Mouse (Mus musculus) liver, embryonic 11.5 days (tissue): Measurements from ENCODE around the gene Nkapl. TPM values are rescaled to one million over a fixed set of nuclear protein-coding genes. Genes with fewer than 3 reads are reported as not detected.

Experiments used
- ATAC-seq: fragments of 200-750 bp; cut with Nextera tagmentation; replicated peaks from 2 replicates; pipeline ENCODE4 v1.8.0; 2017; ENCODE audit warnings: moderate number of reproducible peaks, mild to moderate bottlenecking, moderate TSS enrichment, moderate library complexity; ENCODE audit not compliant: low FRiP score
- DNase-seq: peaks from one replicate; pipeline ENCODE4 v3.0.0-alpha.2; 2017; ENCODE audit warnings: low spot score
- H3K27ac ChIP-seq: fragments of 300-500 bp; sonication (generic); 2 replicates; pipeline ENCODE4 v1.5.1; 2014; ENCODE audit warnings: mild to moderate bottlenecking, low read depth, low read length, control low read depth
- H3K27me3 ChIP-seq: fragments of 300-500 bp; sonication (generic); replicated peaks from 2 replicates; pipeline ENCODE4 v1.6.1; 2014; ENCODE audit warnings: low read length, mixed read lengths; ENCODE audit not compliant: control insufficient read depth, insufficient read depth
- H3K36me3 ChIP-seq: fragments of 300-500 bp; sonication (generic); 2 replicates; pipeline ENCODE4 v1.6.1; 2014; ENCODE audit warnings: mild to moderate bottlenecking, low read length, moderate library complexity, mixed read lengths; ENCODE audit not compliant: control insufficient read depth, insufficient read depth
- H3K4me1 ChIP-seq: fragments of 300-500 bp; sonication (generic); replicated peaks from 2 replicates; pipeline ENCODE4 v1.6.1; 2014; ENCODE audit warnings: low read length, mixed read lengths; ENCODE audit not compliant: control insufficient read depth, insufficient read depth
- H3K4me2 ChIP-seq: fragments of 300-500 bp; sonication (generic); 2 replicates; pipeline ENCODE4 v1.6.1; 2014; ENCODE audit warnings: mild to moderate bottlenecking, control low read depth, moderate library complexity
- H3K4me3 ChIP-seq: fragments of 300-500 bp; sonication (generic); 2 replicates; pipeline ENCODE4 v1.5.1; 2014; ENCODE audit warnings: low read depth, low read length, control low read depth
- H3K9ac ChIP-seq: fragments of 300-500 bp; sonication (generic); 2 replicates; pipeline ENCODE4 v1.6.1; 2014; ENCODE audit warnings: low read depth, low read length, control low read depth
- H3K9me3 ChIP-seq: fragments of 300-500 bp; sonication (generic); 2 replicates; pipeline ENCODE4 v1.6.1; 2016; ENCODE audit warnings: low read length, inconsistent platforms, mixed read lengths; ENCODE audit not compliant: control insufficient read depth
- WGBS: fragments of 180-500 bp; shearing (Covaris S2); extraction: QIAGEN DNeasy Blood & Tissue Kit; methylation state at CpG from one replicate; pipeline ENCODE4 v1.1.7; 2014; 5-methylcytosine and 5-hydroxymethylcytosine counted together
- polyA plus RNA-seq: library from polyadenylated mRNA; unstranded; fragments of >200 nt; fragmentation: Nextera tagmentation; extraction: Ambion mirVana; gene quantifications from 2 replicates; pipeline ENCODE4 v1.2.1, GENCODE M21; 2014

Nkapl gene
- polyA plus RNA-seq, 1 experiment from 2014 or later = 1.1 TPM

- 0 out of 2 replicates have a peak, but pooled peaks cover 3% of the 10 kb centered on the region for H3K4me1 ChIP-seq
- no peak overlapping the region for H3K9ac ChIP-seq
- no peaks in the 10 kb centered on the region for H3K9me3 ChIP-seq
- H3K27me3 ChIP-seq = no peaks in the 10 kb centered on the region
- H3K27ac ChIP-seq = no peak overlapping the region
- no peak overlapping the region for H3K4me3 ChIP-seq
- WGBS = 74% methylated on average over 16 of the region's 16 CpGs
- H3K36me3 ChIP-seq = peaks cover 11% of the 10 kb centered on the region
- no peak overlapping the region for H3K4me2 ChIP-seq
- DNase-seq (no peak), ATAC-seq (no peak)
Measured at GRCm38 (mm10) chr13:21447856-21448614, 20.3 kb downstream of the Nkapl start.

GRCm38 (mm10) chr13:21446796-21447195, 21.5 kb downstream of the Nkapl start:
- no peak for DNase-seq
- peaks cover 11% of the 10 kb centered on the region for H3K36me3 ChIP-seq
- no peak overlapping the region for H3K27ac ChIP-seq
- no peak for ATAC-seq
- no peak overlapping the region for H3K4me3 ChIP-seq
- no peaks in the 10 kb centered on the region for H3K9me3 ChIP-seq
- WGBS = 85% methylated on average over 9 of the region's 9 CpGs
- H3K27me3 ChIP-seq = no peaks in the 10 kb centered on the region
- no peak overlapping the region for H3K9ac ChIP-seq
- no peak overlapping the region for H3K4me2 ChIP-seq
- no peaks in the 10 kb centered on the region for H3K4me1 ChIP-seq

- H3K4me1 ChIP-seq = peaks cover 5% of the 10 kb centered on the region
- 16% methylated on average over 10 of the region's 10 CpGs for WGBS
- peak; percentile 27; the same call in 1 of the 2 replicates for ATAC-seq
Measured at GRCm38 (mm10) chr13:21441207-21441572, 27.1 kb downstream of the Nkapl start.

GRCm38 (mm10) chr13:21440503-21441206, 27.7 kb downstream of the Nkapl start, which contains the start of gene Pgbd1:
TSS of gene Pgbd1 (minus strand) at chr13:21441058.
- Histone ChIP-seq H3K36me3 (peaks cover 9% of the 10 kb centered on the region), H3K9me3 (no peaks in the 10 kb centered on the region), H3K27ac (peak within 1 kb of the TSS; percentile 3), H3K9ac (peak within 1 kb of the TSS; percentile 71), H3K4me1 (peaks cover 5% of the 10 kb centered on the region), H3K27me3 (no peaks in the 10 kb centered on the region), H3K4me3 (peak within 1 kb of the TSS; percentile 55), H3K4me2 (peak within 1 kb of the TSS; percentile 93)
- under 1% methylated on average over 32 of the region's 32 CpGs for WGBS
- DNase-seq = peak; percentile 75
- ATAC-seq = peak; percentile 91

More at GRCm38 (mm10) chr13:21441207-21441572, 27.1 kb downstream of the Nkapl start:
- no peak for DNase-seq
- Histone ChIP-seq H3K27ac (no peak overlapping the region), H3K27me3 (no peaks in the 10 kb centered on the region), H3K4me3 (peak overlapping the region; percentile 55), H3K9ac (peak overlapping the region; percentile 71), H3K4me2 (peak overlapping the region; percentile 93), H3K36me3 (peaks cover 9% of the 10 kb centered on the region), H3K9me3 (no peaks in the 10 kb centered on the region)

GRCm38 (mm10) chr13:21435476-21435875, 32.8 kb downstream of the Nkapl start:
- Histone ChIP-seq H3K9me3 (no peaks in the 10 kb centered on the region), H3K36me3 (no peaks in the 10 kb centered on the region), H3K27me3 (no peaks in the 10 kb centered on the region), H3K9ac (no peak overlapping the region), H3K4me1 (peaks cover 5% of the 10 kb centered on the region), H3K4me2 (no peak overlapping the region), H3K27ac (no peak overlapping the region), H3K4me3 (no peak overlapping the region)
- ATAC-seq (no peak), DNase-seq (no peak)
- WGBS = 72% methylated on average over 4 of the region's 4 CpGs

- no peak overlapping the region for H3K9ac ChIP-seq
- no peaks in the 10 kb centered on the region for H3K4me1 ChIP-seq
- H3K4me3 ChIP-seq = no peak overlapping the region
- H3K9me3 ChIP-seq = no peaks in the 10 kb centered on the region
- WGBS = 94% methylated on average over 1 of the region's 1 CpGs
- no peak overlapping the region for H3K4me2 ChIP-seq
- H3K36me3 ChIP-seq = no peaks in the 10 kb centered on the region
- H3K27me3 ChIP-seq = no peaks in the 10 kb centered on the region
- no peak for DNase-seq
- H3K27ac ChIP-seq = no peak overlapping the region
- ATAC-seq = no peak
Measured at GRCm38 (mm10) chr13:21427631-21428030, 40.7 kb downstream of the Nkapl start.

- WGBS = 51% methylated on average over 5 of the region's 5 CpGs
- Histone ChIP-seq H3K9me3 (no peaks in the 10 kb centered on the region), H3K27me3 (no peaks in the 10 kb centered on the region), H3K27ac (no peak overlapping the region), H3K4me3 (no peak overlapping the region), H3K4me2 (no peak overlapping the region), H3K36me3 (no peaks in the 10 kb centered on the region), H3K4me1 (peaks cover 4% of the 10 kb centered on the region; the same call in 1 of the 2 replicates), H3K9ac (no peak overlapping the region)
- no peak for DNase-seq
- no peak for ATAC-seq
Measured at GRCm38 (mm10) chr13:21423301-21423700, 45.0 kb downstream of the Nkapl start.

GRCm38 (mm10) chr13:21418865-21419264, 49.4 kb downstream of the Nkapl start:
- DNase-seq = no peak
- no peak overlapping the region for H3K27ac ChIP-seq

More at GRCm38 (mm10) chr13:21418865-21419264, 49.4 kb downstream of the Nkapl start:
- Histone ChIP-seq H3K9me3 (no peaks in the 10 kb centered on the region), H3K9ac (0 out of 2 replicates have a peak overlapping the region, but pooled peaks have one; percentile 2), H3K36me3 (no peaks in the 10 kb centered on the region), H3K4me1 (peaks cover 22% of the 10 kb centered on the region), H3K27me3 (no peaks in the 10 kb centered on the region), H3K4me2 (peak overlapping the region; percentile 5; the same call in 1 of the 2 replicates), H3K4me3 (no peak overlapping the region)
- WGBS = 35% methylated on average over 6 of the region's 6 CpGs
- peak; percentile 93 for ATAC-seq
